In the genomic region with DNA sequence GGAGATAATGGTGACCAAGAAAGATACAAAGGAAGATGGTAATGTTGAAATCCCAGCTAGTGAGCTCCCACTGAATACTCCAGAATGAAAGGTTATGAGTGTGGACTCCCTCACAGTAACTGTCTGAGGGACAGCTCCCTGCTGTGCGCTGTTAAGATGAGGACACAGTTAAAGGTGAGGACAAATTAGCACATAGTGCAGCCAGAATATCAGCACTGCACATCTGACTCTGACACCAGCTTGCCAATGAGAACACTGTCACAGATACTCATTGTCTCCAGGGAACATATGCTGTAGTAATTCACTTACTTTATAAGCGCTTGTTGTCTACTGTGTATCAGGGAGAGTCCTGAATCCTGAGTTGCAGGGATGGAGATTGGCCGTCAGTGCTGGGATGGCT, we compare ENCODE assay signal across 14 mouse cellular contexts.
"Had no signal": no experiment of that assay in that cellular context is flagged by ENCODE, and none has a peak within 500 bp of the region (broad histone marks: within the 10 kb centered on the region; RNA-seq: fewer than 3 reads in every experiment).

No protein-coding gene starts in this region.

- H3K4me3 ChIP-seq: kidney, embryonic 15.5 days; left cerebral cortex, adult 2 months; liver, embryonic 13.5 days; neural tube, embryonic 12.5 days had no signal

- H3K4me2 ChIP-seq: kidney, embryonic 15.5 days; liver, embryonic 13.5 days; neural tube, embryonic 12.5 days had no signal

- H3K9ac ChIP-seq: kidney, embryonic 15.5 days; liver, embryonic 13.5 days; neural tube, embryonic 12.5 days had no signal

- H3K27ac ChIP-seq: kidney, embryonic 15.5 days; left cerebral cortex, adult 2 months; liver, embryonic 13.5 days; neural tube, embryonic 12.5 days had no signal

- H3K4me1 ChIP-seq: kidney, embryonic 15.5 days; liver, embryonic 13.5 days; neural tube, embryonic 12.5 days had no signal

- DNase-seq: kidney, adult 8-10 months; kidney, postnatal 10 days; kidney, postnatal 36 days; layer of hippocampus, postnatal 36 days; liver, embryonic 13.5 days; lung, adult 2 months; lung, postnatal 14 days; lung, postnatal 4 days; midbrain, embryonic 14.5 days; thymus, adult 18-20 months; thymus, postnatal 36 days had no signal

- H3K36me3 ChIP-seq: kidney, embryonic 15.5 days; liver, embryonic 13.5 days; neural tube, embryonic 12.5 days had no signal

- H3K9me3 ChIP-seq: kidney, embryonic 15.5 days; liver, embryonic 13.5 days had no signal

- H3K27me3 ChIP-seq: kidney, embryonic 15.5 days; liver, embryonic 13.5 days; neural tube, embryonic 12.5 days had no signal
